Mouse (Mus musculus) ES-Bruce4 (cell line): Measurements from ENCODE around the gene Hist1h2ag.

Source experiments
- EP300 ChIP-seq: IDR thresholded peaks from 2 replicates; pipeline ENCODE4 v1.6.1; 2011; ENCODE audit warnings: low read depth, low read length; ENCODE audit not compliant: insufficient read depth
- POLR2A ChIP-seq: IDR thresholded peaks from one replicate; pipeline ENCODE4 v1.8.1; 2011; ENCODE audit warnings: low read length; ENCODE audit not compliant: insufficient read depth

- TF ChIP-seq POLR2A: no peak
- 0 out of 2 replicates have a peak, but pooled peaks have one; percentile 19 for TF ChIP-seq EP300
These were observed 7.1 kb upstream of the Hist1h2ag start for GRCm38 (mm10) chr13:22049737-22050440.
